Mouse (Mus musculus) forebrain, embryonic 10.5 days (tissue): ENCODE results near the gene Cacna2d1. TPM values are rescaled to one million over a fixed set of nuclear protein-coding genes. Genes with fewer than 3 reads are reported as not detected.

ENCODE experiments used
- DNase-seq: peaks from one replicate; pipeline ENCODE4 v3.0.0-alpha.2; 2017; ENCODE audit warnings: low spot score; ENCODE audit errors: extremely low spot score
- H3K27ac ChIP-seq: fragments of 300-500 bp; sonication (generic); 2 replicates; pipeline ENCODE4 v1.5.1; 2016; ENCODE audit warnings: mild to moderate bottlenecking
- H3K27me3 ChIP-seq: fragments of 300-500 bp; sonication (generic); 2 replicates; pipeline ENCODE4 v1.6.1; 2016; ENCODE audit warnings: mild to moderate bottlenecking; ENCODE audit not compliant: poor library complexity, severe bottlenecking
- H3K36me3 ChIP-seq: fragments of 300-500 bp; sonication (generic); replicated peaks from 2 replicates; pipeline ENCODE4 v1.6.1; 2016; ENCODE audit warnings: mild to moderate bottlenecking, moderate library complexity
- H3K4me1 ChIP-seq: fragments of 300-500 bp; sonication (generic); 2 replicates; pipeline ENCODE4 v1.6.1; 2016
- H3K4me3 ChIP-seq: fragments of 300-500 bp; sonication (generic); 2 replicates; pipeline ENCODE4 v1.5.1; 2016; ENCODE audit warnings: mild to moderate bottlenecking, moderate library complexity
- H3K9me3 ChIP-seq: fragments of 300-500 bp; sonication (generic); 2 replicates; pipeline ENCODE4 v1.6.1; 2016; ENCODE audit warnings: mild to moderate bottlenecking, moderate library complexity
- WGBS: fragments of 180-500 bp; shearing (Covaris S2); methylation state at CpG from one replicate; pipeline ENCODE4 v1.1.7; 2016; 5-methylcytosine and 5-hydroxymethylcytosine counted together
- polyA plus RNA-seq: library from polyadenylated mRNA; unstranded; fragments of >200 nt; fragmentation: Nextera tagmentation; extraction: Ambion mirVana; gene quantifications from 2 replicates; pipeline ENCODE4 v1.2.1, GENCODE M21; 2016

The Cacna2d1 gene
- polyA plus RNA-seq, 1 experiment from 2014 or later: 6.4 TPM

DNA sequence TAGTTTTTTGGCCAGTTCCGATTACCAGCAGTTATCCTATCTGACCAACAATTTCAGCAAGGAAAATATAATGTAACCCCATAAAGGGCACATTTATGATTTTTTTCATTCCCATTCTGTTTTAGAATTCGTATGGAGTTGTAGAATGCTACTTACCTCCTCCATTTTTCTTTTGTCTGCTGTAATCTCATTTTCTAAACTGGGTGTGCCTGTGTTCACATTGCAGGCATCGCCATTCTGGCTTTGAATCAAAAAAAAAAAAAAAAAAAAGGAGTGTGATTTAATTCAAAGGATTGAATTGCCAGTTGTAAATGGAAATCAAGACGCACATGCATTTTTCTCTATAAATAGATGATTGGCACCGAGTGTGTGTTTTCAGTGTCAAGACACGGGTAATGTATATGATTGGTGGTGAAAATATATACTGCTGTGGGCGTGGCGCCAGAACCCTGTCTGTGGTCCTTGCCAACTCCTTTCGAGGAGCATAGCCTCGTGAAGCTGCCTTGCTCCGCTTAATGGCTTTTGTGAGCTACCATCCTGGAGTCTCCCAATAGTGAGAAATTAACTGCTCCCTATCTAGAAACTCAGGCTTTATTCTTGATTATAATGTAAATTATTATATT lies 158.7 kb downstream of the Cacna2d1 start:
- DNase-seq: no peak
- Histone ChIP-seq H3K27me3 (no peaks in the 10 kb centered on the region), H3K36me3 (no peaks in the 10 kb centered on the region), H3K9me3 (no peaks in the 10 kb centered on the region), H3K27ac (no peak overlapping the region), H3K4me1 (no peaks in the 10 kb centered on the region), H3K4me3 (no peak overlapping the region)
- 93% methylated on average over 11 of the region's 11 CpGs for WGBS

DNA sequence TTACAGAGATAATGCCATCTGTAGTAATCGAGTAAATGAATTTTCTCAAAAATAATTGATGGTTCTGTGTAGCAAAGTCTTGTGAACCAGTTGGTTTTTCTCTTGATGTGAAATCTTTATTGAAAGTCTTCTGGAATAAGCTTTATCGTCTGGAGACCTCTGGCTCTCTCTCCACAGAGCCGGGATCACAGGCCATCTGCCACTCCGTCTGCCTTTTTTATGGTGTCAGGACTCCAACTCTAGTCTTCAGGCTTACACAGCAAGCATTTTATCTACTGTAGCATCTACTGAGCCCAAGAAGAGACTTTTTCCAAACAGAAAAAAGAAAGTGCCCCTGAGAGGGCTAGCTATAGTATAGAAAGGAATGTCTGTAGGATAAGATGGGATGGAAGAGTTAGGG lies 160.9 kb downstream of the Cacna2d1 start:
- no peaks in the 10 kb centered on the region for H3K27me3 ChIP-seq
- no peaks in the 10 kb centered on the region for H3K9me3 ChIP-seq
- no peak overlapping the region for H3K4me3 ChIP-seq
- no peak overlapping the region for H3K27ac ChIP-seq
- no peak for DNase-seq
- no peaks in the 10 kb centered on the region for H3K36me3 ChIP-seq
- 88% methylated on average over 4 of the region's 4 CpGs for WGBS
- no peaks in the 10 kb centered on the region for H3K4me1 ChIP-seq

DNA sequence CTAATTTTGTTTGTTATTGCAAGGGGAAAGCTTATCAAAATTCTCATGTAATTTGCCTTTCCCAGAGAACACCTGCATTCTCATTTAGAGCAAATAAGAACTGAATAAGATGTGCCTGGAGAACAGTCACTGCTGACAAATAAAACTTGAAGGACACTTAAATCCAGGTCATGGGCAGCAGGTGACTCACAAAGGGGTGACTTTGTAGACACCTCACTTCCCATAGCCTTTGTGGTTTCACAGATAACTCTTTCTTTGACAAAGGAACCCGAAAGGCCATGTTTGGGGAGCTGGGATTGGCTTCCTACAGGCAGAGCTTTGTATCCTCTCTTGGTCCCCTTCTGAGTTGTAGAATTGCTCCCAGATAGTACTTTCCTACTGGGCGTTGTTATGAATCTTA lies 164.3 kb downstream of the Cacna2d1 start:
- H3K4me3 ChIP-seq: no peak overlapping the region
- no peak for DNase-seq
- H3K4me1 ChIP-seq: no peaks in the 10 kb centered on the region
- 81% methylated on average over 2 of the region's 2 CpGs for WGBS
- H3K9me3 ChIP-seq: no peaks in the 10 kb centered on the region
- H3K27me3 ChIP-seq: no peaks in the 10 kb centered on the region
- no peaks in the 10 kb centered on the region for H3K36me3 ChIP-seq
- H3K27ac ChIP-seq: no peak overlapping the region

GRCm38 (mm10) chr5:16101820-16102219 lies 167.3 kb downstream of the Cacna2d1 start:
- no peaks in the 10 kb centered on the region for H3K27me3 ChIP-seq
- DNase-seq: no peak
- H3K4me1 ChIP-seq: peaks cover 5% of the 10 kb centered on the region; the same call in 1 of the 2 replicates
- WGBS: 92% methylated on average over 1 of the region's 1 CpGs
- no peaks in the 10 kb centered on the region for H3K36me3 ChIP-seq
- H3K27ac ChIP-seq: no peak overlapping the region
- H3K4me3 ChIP-seq: no peak overlapping the region
- no peaks in the 10 kb centered on the region for H3K9me3 ChIP-seq

DNA sequence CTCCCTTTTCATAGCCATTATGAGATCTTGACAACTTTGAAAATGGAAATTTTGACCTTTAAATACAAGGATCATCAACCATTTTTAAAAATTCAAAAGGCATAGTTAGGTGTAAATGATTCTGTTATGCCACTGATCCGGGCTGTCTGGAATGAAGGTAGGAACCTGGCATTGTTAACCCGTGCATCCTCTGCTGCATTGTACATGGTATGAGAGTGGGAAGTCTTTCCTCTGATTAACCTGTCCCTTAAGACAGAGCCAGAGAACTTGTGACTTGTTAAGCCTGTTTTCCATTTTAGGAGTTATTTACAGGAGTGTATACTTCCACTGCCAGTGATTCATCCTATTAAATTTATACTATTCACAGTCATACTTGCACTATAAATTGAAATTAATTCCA lies 171.2 kb downstream of the Cacna2d1 start:
- H3K27ac ChIP-seq: no peak overlapping the region
- no peaks in the 10 kb centered on the region for H3K27me3 ChIP-seq
- DNase-seq: no peak

GRCm38 (mm10) chr5:16110643-16111042 lies 176.2 kb downstream of the Cacna2d1 start:
- DNase-seq: no peak
- Histone ChIP-seq H3K9me3 (no peaks in the 10 kb centered on the region), H3K27ac (no peak overlapping the region), H3K4me3 (no peak overlapping the region), H3K4me1 (peaks cover 9% of the 10 kb centered on the region; the same call in 1 of the 2 replicates), H3K27me3 (no peaks in the 10 kb centered on the region), H3K36me3 (no peaks in the 10 kb centered on the region)
- WGBS: 79% methylated on average over 1 of the region's 1 CpGs

More for the DNA sequence above, 171.2 kb downstream of the Cacna2d1 start:
- Histone ChIP-seq H3K36me3 (no peaks in the 10 kb centered on the region), H3K4me1 (peaks cover 5% of the 10 kb centered on the region; the same call in 1 of the 2 replicates), H3K9me3 (no peaks in the 10 kb centered on the region), H3K4me3 (no peak overlapping the region)
- WGBS: 56% methylated on average over 2 of the region's 2 CpGs

- Histone ChIP-seq H3K4me3 (no peak overlapping the region), H3K9me3 (no peaks in the 10 kb centered on the region), H3K4me1 (peaks cover 10% of the 10 kb centered on the region), H3K27ac (no peak overlapping the region), H3K36me3 (no peaks in the 10 kb centered on the region), H3K27me3 (no peaks in the 10 kb centered on the region)
- no peak for DNase-seq
- 78% methylated on average over 1 of the region's 1 CpGs for WGBS
Measured at GRCm38 (mm10) chr5:16113879-16114278, 179.4 kb downstream of the Cacna2d1 start.

GRCm38 (mm10) chr5:16121334-16121733 lies 186.8 kb downstream of the Cacna2d1 start:
- H3K9me3 ChIP-seq: no peaks in the 10 kb centered on the region
- no peak overlapping the region for H3K4me3 ChIP-seq
- H3K27ac ChIP-seq: no peak overlapping the region
- DNase-seq: no peak
- no peaks in the 10 kb centered on the region for H3K27me3 ChIP-seq
- H3K4me1 ChIP-seq: peaks cover 11% of the 10 kb centered on the region
- WGBS: 87% methylated on average over 11 of the region's 11 CpGs
- no peaks in the 10 kb centered on the region for H3K36me3 ChIP-seq

DNA sequence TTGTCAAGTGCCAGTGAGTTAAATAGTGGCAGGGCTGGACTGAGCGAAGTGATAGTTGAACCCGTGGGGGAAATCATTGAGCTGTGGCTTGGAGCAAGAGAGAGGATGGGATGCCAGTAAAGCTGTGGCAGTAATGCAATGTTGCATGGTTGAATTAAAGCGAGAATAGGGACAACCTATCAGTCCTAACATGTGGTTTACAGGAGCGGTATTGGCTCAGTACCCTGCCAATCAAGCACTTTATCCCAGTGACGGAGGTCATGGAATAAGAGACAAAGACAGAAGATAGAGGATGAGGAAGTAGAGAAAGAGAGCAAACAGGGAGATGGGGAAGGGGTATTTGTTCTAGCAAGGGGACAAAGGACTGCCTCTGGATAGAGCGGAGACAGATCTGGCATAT lies 187.6 kb downstream of the Cacna2d1 start:
- 93% methylated on average over 6 of the region's 6 CpGs for WGBS
- Histone ChIP-seq H3K4me1 (peaks cover 4% of the 10 kb centered on the region), H3K9me3 (no peaks in the 10 kb centered on the region), H3K36me3 (no peaks in the 10 kb centered on the region), H3K4me3 (no peak overlapping the region), H3K27me3 (no peaks in the 10 kb centered on the region), H3K27ac (no peak overlapping the region)
- DNase-seq: no peak

GRCm38 (mm10) chr5:16134286-16135094 lies 200.0 kb downstream of the Cacna2d1 start:
- no peak overlapping the region for H3K27ac ChIP-seq
- no peak for DNase-seq
- WGBS: 74% methylated on average over 6 of the region's 6 CpGs
- H3K27me3 ChIP-seq: no peaks in the 10 kb centered on the region
- no peaks in the 10 kb centered on the region for H3K36me3 ChIP-seq
- H3K4me3 ChIP-seq: no peak overlapping the region
- peaks cover 20% of the 10 kb centered on the region for H3K4me1 ChIP-seq
- H3K9me3 ChIP-seq: no peaks in the 10 kb centered on the region

DNA sequence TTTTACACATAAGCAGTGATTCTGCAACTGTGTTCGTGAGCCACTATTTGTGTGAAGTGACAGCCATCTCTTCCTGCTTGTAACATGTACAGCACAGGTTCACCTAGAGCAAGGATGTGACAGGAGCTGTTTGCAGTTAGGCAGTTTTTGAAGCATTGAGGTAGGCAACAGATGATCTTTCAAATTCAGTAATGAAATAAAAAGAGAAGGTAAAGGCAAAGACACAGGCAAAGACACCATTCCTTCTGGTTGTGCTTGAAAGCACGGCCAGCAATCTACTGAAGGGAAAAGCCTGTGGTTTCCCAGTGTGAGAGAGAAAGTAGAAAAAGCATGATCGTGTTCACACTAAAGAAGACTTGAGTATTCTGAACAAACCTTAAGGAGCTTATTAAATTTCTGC lies 201.5 kb downstream of the Cacna2d1 start:
- H3K9me3 ChIP-seq: no peaks in the 10 kb centered on the region
- no peak overlapping the region for H3K27ac ChIP-seq
- H3K4me1 ChIP-seq: peaks cover 20% of the 10 kb centered on the region
- H3K27me3 ChIP-seq: no peaks in the 10 kb centered on the region
- H3K4me3 ChIP-seq: no peak overlapping the region
- 65% methylated on average over 3 of the region's 3 CpGs for WGBS
- no peaks in the 10 kb centered on the region for H3K36me3 ChIP-seq
- no peak for DNase-seq

- H3K27me3 ChIP-seq: no peaks in the 10 kb centered on the region
- H3K9me3 ChIP-seq: no peaks in the 10 kb centered on the region
- peaks cover 20% of the 10 kb centered on the region for H3K4me1 ChIP-seq
- H3K4me3 ChIP-seq: no peak overlapping the region
- no peaks in the 10 kb centered on the region for H3K36me3 ChIP-seq
- no peak for DNase-seq
- 79% methylated on average over 2 of the region's 2 CpGs for WGBS
- H3K27ac ChIP-seq: no peak overlapping the region
Measured at GRCm38 (mm10) chr5:16136839-16137238, 202.3 kb downstream of the Cacna2d1 start.

GRCm38 (mm10) chr5:16146602-16147001 lies 212.1 kb downstream of the Cacna2d1 start:
- Histone ChIP-seq H3K36me3 (no peaks in the 10 kb centered on the region), H3K4me1 (no peaks in the 10 kb centered on the region), H3K9me3 (no peaks in the 10 kb centered on the region), H3K27ac (no peak overlapping the region), H3K4me3 (no peak overlapping the region), H3K27me3 (no peaks in the 10 kb centered on the region)
- WGBS: 95% methylated on average over 1 of the region's 1 CpGs
- no peak for DNase-seq
